Mouse (Mus musculus) liver, postnatal 0 days (tissue): ENCODE results near the gene Ulk2. TPM values are rescaled to one million over a fixed set of nuclear protein-coding genes. Genes with fewer than 3 reads are reported as not detected.

Experiments used
- ATAC-seq: fragments of 200-750 bp; cut with Nextera tagmentation; 2 replicates; pipeline ENCODE4 v1.8.0; 2017; ENCODE audit warnings: mild to moderate bottlenecking, moderate library complexity
- DNase-seq: peaks from one replicate; pipeline ENCODE4 v3.0.0-alpha.2; 2016
- H3K27ac ChIP-seq: fragments of 300-500 bp; sonication (generic); 2 replicates; pipeline ENCODE4 v1.5.1; 2014; ENCODE audit warnings: antibody characterized with exemption, moderate library complexity, mild to moderate bottlenecking, low read depth
- H3K27me3 ChIP-seq: fragments of 300-500 bp; sonication (generic); 2 replicates; pipeline ENCODE4 v1.6.1; 2014; ENCODE audit warnings: low read length, control low read depth, mixed read lengths; ENCODE audit not compliant: insufficient read depth
- H3K36me3 ChIP-seq: fragments of 300-500 bp; sonication (generic); replicated peaks from 2 replicates; pipeline ENCODE4 v1.6.1; 2014; ENCODE audit warnings: mild to moderate bottlenecking, control low read depth, low read length, moderate library complexity, mixed read lengths; ENCODE audit not compliant: insufficient read depth
- H3K4me1 ChIP-seq: fragments of 300-500 bp; sonication (generic); 2 replicates; pipeline ENCODE4 v1.6.1; 2014; ENCODE audit warnings: antibody characterized with exemption, mild to moderate bottlenecking, control low read depth; ENCODE audit not compliant: insufficient read depth
- H3K4me2 ChIP-seq: fragments of 300-500 bp; sonication (generic); 2 replicates; pipeline ENCODE4 v1.6.1; 2014; ENCODE audit warnings: low read depth, mild to moderate bottlenecking, low read length, moderate library complexity, mixed read lengths
- H3K4me3 ChIP-seq: fragments of 300-500 bp; sonication (generic); 2 replicates; pipeline ENCODE4 v1.5.1; 2014; ENCODE audit warnings: low read depth, low read length
- H3K9ac ChIP-seq: fragments of 300-500 bp; sonication (generic); replicated peaks from 2 replicates; pipeline ENCODE4 v1.6.1; 2014; ENCODE audit warnings: mild to moderate bottlenecking, moderate library complexity
- H3K9me3 ChIP-seq: fragments of 300-500 bp; sonication (generic); 2 replicates; pipeline ENCODE4 v1.6.1; 2016; ENCODE audit warnings: mild to moderate bottlenecking, control low read depth, low read length, mixed read lengths
- CTCF ChIP-seq: sonication (generic); IDR thresholded peaks from 2 replicates; pipeline ENCODE4 v1.5.1; 2016; ENCODE audit warnings: antibody characterized with exemption, low read depth
- EP300 ChIP-seq: IDR thresholded peaks from 2 replicates; pipeline ENCODE4 v1.6.1; 2016; ENCODE audit warnings: antibody characterized with exemption, low read depth, mild to moderate bottlenecking
- WGBS: fragments of 180-500 bp; shearing (Covaris S2); extraction: QIAGEN DNeasy Blood & Tissue Kit; methylation state at CpG from one replicate; pipeline ENCODE4 v1.1.7; 2014; ENCODE audit not compliant: insufficient replicate concordance; 5-methylcytosine and 5-hydroxymethylcytosine counted together
- polyA plus RNA-seq: library from polyadenylated mRNA; unstranded; fragments of >200 nt; fragmentation: Nextera tagmentation; extraction: Ambion mirVana; gene quantifications from 2 replicates; pipeline ENCODE4 v1.2.1, GENCODE M21; 2015

Gene Ulk2
- polyA plus RNA-seq, 1 experiment from 2014 or later, result 4.8 TPM

- peaks cover 29% of the 10 kb centered on the region; the same call in 1 of the 2 replicates for H3K36me3 ChIP-seq
- TF ChIP-seq EP300 (no peak), CTCF (no peak)
- 84% methylated on average over 9 of the region's 9 CpGs for WGBS
These were observed 109.1 kb downstream of the Ulk2 start for GRCm38 (mm10) chr11:61745781-61746180.

GRCm38 (mm10) chr11:61744460-61744859, 110.4 kb downstream of the Ulk2 start:
- Histone ChIP-seq H3K4me1 (no peaks in the 10 kb centered on the region), H3K9me3 (no peaks in the 10 kb centered on the region), H3K9ac (no peak overlapping the region), H3K27me3 (no peaks in the 10 kb centered on the region), H3K36me3 (peaks cover 36% of the 10 kb centered on the region), H3K27ac (no peak overlapping the region), H3K4me2 (no peak overlapping the region), H3K4me3 (no peak overlapping the region)
- no peak for DNase-seq
- 53% methylated on average over 3 of the region's 3 CpGs for WGBS
- ATAC-seq, result no peak
- TF ChIP-seq EP300 (no peak), CTCF (peak; percentile 31)

More at GRCm38 (mm10) chr11:61745781-61746180, 109.1 kb downstream of the Ulk2 start:
- Histone ChIP-seq H3K4me1 (no peaks in the 10 kb centered on the region), H3K27me3 (no peaks in the 10 kb centered on the region), H3K27ac (no peak overlapping the region), H3K4me2 (no peak overlapping the region), H3K9me3 (no peaks in the 10 kb centered on the region), H3K4me3 (no peak overlapping the region), H3K9ac (no peak overlapping the region)
- ATAC-seq (no peak), DNase-seq (no peak)

- peaks cover 43% of the 10 kb centered on the region for H3K36me3 ChIP-seq
- no peak overlapping the region for H3K4me2 ChIP-seq
- no peak for DNase-seq
- no peak for ATAC-seq
- no peak overlapping the region; the same call in 1 of the 2 replicates for H3K9ac ChIP-seq
- 75% methylated on average over 3 of the region's 3 CpGs for WGBS
- no peaks in the 10 kb centered on the region for H3K4me1 ChIP-seq
- TF ChIP-seq EP300 (no peak), CTCF (no peak)
- no peak overlapping the region for H3K27ac ChIP-seq
- H3K9me3 ChIP-seq, result no peaks in the 10 kb centered on the region
- no peak overlapping the region for H3K4me3 ChIP-seq
- H3K27me3 ChIP-seq, result no peaks in the 10 kb centered on the region
These were observed 111.1 kb downstream of the Ulk2 start for GRCm38 (mm10) chr11:61743768-61744167.

DNA sequence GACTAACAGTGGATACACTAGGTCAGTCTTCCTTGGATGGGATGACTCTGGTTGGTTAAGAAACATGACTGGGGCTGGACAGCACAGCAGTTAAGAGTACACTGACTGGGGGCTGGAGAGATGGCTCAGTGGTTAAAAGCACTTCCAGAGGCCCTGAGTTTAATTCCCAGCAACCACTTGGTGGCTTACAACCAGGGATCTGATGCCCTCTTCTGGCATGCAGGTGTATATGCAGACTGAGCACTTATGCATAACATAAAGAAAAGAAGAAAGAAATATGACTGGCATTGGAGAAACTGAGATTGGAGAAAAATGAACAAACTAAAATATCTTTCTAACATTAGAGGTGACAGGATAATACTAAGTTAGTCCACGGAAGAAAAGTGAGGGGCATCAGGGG, 114.4 kb downstream of the Ulk2 start:
- TF ChIP-seq CTCF (peak; percentile 27; the same call in 1 of the 2 replicates), EP300 (no peak)
- Histone ChIP-seq H3K27me3 (no peaks in the 10 kb centered on the region), H3K27ac (no peak overlapping the region), H3K4me1 (no peaks in the 10 kb centered on the region), H3K36me3 (peaks cover 44% of the 10 kb centered on the region), H3K9ac (no peak overlapping the region), H3K4me3 (no peak overlapping the region), H3K4me2 (no peak overlapping the region), H3K9me3 (no peaks in the 10 kb centered on the region)
- ATAC-seq (no peak), DNase-seq (no peak)
- WGBS, result 85% methylated on average over 1 of the region's 1 CpGs

GRCm38 (mm10) chr11:61737290-61737689, 117.6 kb downstream of the Ulk2 start:
- TF ChIP-seq EP300 (no peak), CTCF (no peak)
- WGBS, result 77% methylated on average over 1 of the region's 1 CpGs
- no peak overlapping the region for H3K4me2 ChIP-seq
- H3K9me3 ChIP-seq, result no peaks in the 10 kb centered on the region
- DNase-seq (no peak), ATAC-seq (no peak)
- no peak overlapping the region for H3K4me3 ChIP-seq
- no peak overlapping the region for H3K27ac ChIP-seq
- no peaks in the 10 kb centered on the region for H3K27me3 ChIP-seq
- no peaks in the 10 kb centered on the region for H3K4me1 ChIP-seq
- peaks cover 48% of the 10 kb centered on the region for H3K36me3 ChIP-seq
- H3K9ac ChIP-seq, result no peak overlapping the region

DNA sequence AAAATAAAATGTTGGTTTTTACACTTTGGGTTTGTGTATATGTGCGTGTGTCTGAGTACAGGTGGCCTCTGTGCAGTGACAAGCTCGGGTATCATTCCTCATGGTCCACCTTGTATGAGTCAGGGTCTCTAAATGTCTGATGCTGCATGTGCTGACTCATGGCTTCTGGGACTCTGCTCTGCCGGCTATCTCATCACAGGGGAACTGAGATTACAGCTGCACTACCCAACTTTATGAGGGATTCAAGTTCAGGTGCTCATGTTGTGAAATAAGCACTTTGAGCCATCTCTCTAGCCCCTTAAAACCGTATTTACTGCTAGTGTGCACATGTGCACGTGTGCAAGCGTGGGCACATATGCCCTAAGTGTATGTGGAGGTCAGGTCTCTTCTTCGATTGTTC, 122.2 kb downstream of the Ulk2 start:
- ATAC-seq (no peak), DNase-seq (no peak)
- Histone ChIP-seq H3K4me2 (no peak overlapping the region), H3K36me3 (peaks cover 25% of the 10 kb centered on the region; the same call in 1 of the 2 replicates), H3K9me3 (no peaks in the 10 kb centered on the region), H3K9ac (no peak overlapping the region), H3K27ac (no peak overlapping the region), H3K4me1 (0 out of 2 replicates have a peak, but pooled peaks cover 3% of the 10 kb centered on the region), H3K27me3 (no peaks in the 10 kb centered on the region), H3K4me3 (no peak overlapping the region)
- TF ChIP-seq CTCF (no peak), EP300 (no peak)
- 74% methylated on average over 7 of the region's 7 CpGs for WGBS
